Mouse (Mus musculus): ENCODE measurements around the gene Zfp872. TPM values are rescaled to one million over a fixed set of nuclear protein-coding genes. Genes with fewer than 3 reads are reported as not detected.

Zfp872 gene
- polyA plus RNA-seq (2015; fragmentation: Nextera tagmentation; extraction: Ambion mirVana): 0.07 TPM in 1 of 2 replicates, not detected in the other

DNA sequence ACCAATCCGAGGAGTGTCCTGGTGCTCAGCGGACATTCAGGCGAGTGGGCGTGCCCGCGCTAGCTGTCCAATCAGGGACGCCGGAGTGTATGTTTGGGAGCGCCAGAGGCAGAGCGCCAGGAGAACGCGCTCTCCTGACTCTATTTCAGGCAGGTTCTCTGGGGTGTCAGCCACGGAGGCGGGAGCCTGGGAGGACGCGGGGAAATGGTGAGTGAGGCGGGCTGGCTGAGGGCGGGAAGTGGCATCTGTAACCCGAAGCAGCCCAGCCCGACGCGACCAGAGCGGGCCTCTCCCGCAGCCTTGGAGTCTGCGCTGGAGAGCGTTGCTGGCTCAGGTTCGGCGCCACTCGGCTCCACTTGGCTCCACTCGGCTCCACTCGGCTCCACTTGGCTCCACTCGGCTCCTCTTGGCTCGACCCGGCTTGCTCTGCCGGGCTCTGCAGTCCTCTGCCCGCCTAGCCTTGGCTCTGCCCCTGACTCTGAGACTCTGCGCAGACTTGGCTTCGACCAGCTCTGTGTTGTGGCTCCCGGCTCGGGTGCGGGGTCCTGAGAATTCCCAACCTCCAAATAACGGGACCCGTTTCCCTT, at the start of gene Zfp872:
TSS of gene Zfp872 (plus strand) at position 66 of the 587 bp plus-strand sequence.

DNA sequence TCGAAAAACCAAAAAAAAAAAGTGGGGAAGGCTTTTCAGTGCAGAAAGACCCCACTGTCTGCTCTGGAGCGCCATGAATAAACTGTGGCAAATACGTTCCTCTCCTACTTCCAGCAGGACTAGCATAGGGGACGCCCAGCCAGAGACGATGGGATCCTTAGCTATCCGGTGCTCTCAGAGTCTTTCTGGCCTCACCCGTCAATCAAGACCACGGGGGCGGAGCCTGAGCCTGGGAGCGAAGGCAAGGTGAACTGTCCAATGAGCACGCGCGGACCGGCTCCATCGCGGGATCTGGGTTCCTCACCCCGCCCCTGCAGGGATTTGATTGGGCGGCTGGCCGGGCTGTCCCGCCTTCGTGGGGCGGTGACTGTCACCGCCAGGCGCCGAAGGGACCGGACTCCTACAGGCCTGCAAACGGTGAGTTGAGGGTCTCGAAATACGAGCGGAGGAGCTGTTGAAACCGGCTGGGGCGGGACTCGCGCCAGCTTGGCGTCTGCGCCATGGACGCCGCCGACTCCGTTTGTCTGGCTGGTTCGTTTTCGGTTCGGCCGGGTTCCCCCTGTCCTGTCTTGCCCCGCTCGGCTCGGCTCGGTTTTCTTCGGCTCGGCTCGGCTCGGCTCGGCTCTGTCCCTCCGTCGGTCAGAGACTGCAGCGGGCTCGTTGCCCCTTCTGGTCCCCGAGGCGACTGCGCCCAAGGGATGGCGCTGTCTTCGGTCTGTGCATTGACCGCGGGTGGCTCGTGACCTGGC, 31.2 kb upstream of the Zfp872 start, which contains the start of gene Pigyl:
TSS of gene Pigyl (plus strand) at position 350 of the 749 bp plus-strand sequence.

DNA sequence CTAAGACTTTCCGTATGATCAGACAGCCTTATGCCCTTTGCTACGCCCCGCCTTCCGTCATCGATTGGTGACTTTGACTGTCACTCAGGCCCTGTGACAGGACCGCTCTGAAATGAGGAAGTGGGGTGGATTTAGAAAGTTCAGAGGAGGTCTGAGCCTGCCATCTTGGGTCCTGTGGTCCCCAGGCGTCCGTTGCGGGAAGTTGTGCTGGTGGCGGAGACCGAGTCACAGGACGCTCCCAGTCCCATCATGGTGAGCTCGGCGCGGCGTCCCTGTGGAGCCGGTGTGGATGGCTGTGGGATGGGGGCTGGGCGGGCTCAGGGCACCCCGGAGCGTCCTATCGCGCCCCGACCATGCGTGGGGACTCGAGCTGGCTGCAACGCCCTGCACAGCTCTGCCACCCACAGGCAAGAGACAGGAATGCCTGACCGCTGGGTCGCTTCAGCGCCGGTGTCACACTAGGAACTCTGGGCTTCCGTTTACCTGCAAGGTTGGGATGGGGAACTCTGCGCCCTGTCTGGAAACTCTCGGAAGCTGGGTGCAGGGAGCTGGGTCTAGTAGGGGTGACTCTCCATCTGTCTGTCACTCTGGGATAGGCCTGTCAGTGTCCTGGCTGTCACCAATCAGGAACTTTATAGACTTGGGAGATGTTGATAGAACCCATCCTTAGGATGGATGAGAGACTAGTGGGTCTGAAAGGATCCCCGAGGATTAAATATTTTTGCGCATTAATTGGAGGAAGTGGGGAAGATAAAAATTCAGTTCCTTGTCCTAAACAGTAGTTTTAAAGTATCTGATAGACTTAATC, 37.9 kb downstream of the Zfp872 start, which contains the start of gene Zfp809:
TSS of gene Zfp809 (plus strand) at position 134 of the 808 bp plus-strand sequence.

Other genes starting within 250 kb of the Zfp872 start
- 2.3 and 2.8 TPM in 2 replicates for gene Swsap1, start 232.3 kb upstream of the Zfp872 start, polyA plus RNA-seq (2015; fragmentation: Nextera tagmentation; extraction: Ambion mirVana)
- gene Epor, start 224.6 kb upstream of the Zfp872 start, polyA plus RNA-seq (2015; fragmentation: Nextera tagmentation; extraction: Ambion mirVana): 121 and 135 TPM in 2 replicates
- 0.96 and 1.5 TPM in 2 replicates for gene Rgl3, start 198.6 kb upstream of the Zfp872 start, polyA plus RNA-seq (2015; fragmentation: Nextera tagmentation; extraction: Ambion mirVana)
- gene Ccdc151, start 185.5 kb upstream of the Zfp872 start, polyA plus RNA-seq (2015; fragmentation: Nextera tagmentation; extraction: Ambion mirVana): 0.06 and 0.17 TPM in 2 replicates
- gene Prkcsh, start 185.3 kb upstream of the Zfp872 start, polyA plus RNA-seq (2015; fragmentation: Nextera tagmentation; extraction: Ambion mirVana): 34.2 and 36.2 TPM in 2 replicates
- gene Elavl3, start 136.1 kb upstream of the Zfp872 start, polyA plus RNA-seq (2015; fragmentation: Nextera tagmentation; extraction: Ambion mirVana): not detected in 2 replicates
- not detected in 2 replicates for gene Gm49318, start 116.8 kb upstream of the Zfp872 start, polyA plus RNA-seq (2015; fragmentation: Nextera tagmentation; extraction: Ambion mirVana)
- 5.9 and 6.2 TPM in 2 replicates for gene Zfp653, start 116.7 kb upstream of the Zfp872 start, polyA plus RNA-seq (2015; fragmentation: Nextera tagmentation; extraction: Ambion mirVana)
- gene Ecsit, start 102.7 kb upstream of the Zfp872 start, polyA plus RNA-seq (2015; fragmentation: Nextera tagmentation; extraction: Ambion mirVana): 19.5 and 20.0 TPM in 2 replicates
- gene Cnn1, start 88.9 kb upstream of the Zfp872 start, polyA plus RNA-seq (2015; fragmentation: Nextera tagmentation; extraction: Ambion mirVana): 9.1 and 14.5 TPM in 2 replicates
- gene Elof1, start 70.9 kb upstream of the Zfp872 start, polyA plus RNA-seq (2015; fragmentation: Nextera tagmentation; extraction: Ambion mirVana): 117 and 126 TPM in 2 replicates
- gene Acp5, start 52.4 kb upstream of the Zfp872 start, polyA plus RNA-seq (2015; fragmentation: Nextera tagmentation; extraction: Ambion mirVana): 122 and 146 TPM in 2 replicates
- 55.6 and 55.8 TPM in 2 replicates for gene Pigyl, start 31.2 kb upstream of the Zfp872 start, polyA plus RNA-seq (2015; fragmentation: Nextera tagmentation; extraction: Ambion mirVana)
- gene Zfp809, start 37.6 kb downstream of the Zfp872 start, polyA plus RNA-seq (2015; fragmentation: Nextera tagmentation; extraction: Ambion mirVana): 9.9 and 12.4 TPM in 2 replicates
- 1.9 TPM in 2 replicates for gene Zfp599, start 71.8 kb downstream of the Zfp872 start, polyA plus RNA-seq (2015; fragmentation: Nextera tagmentation; extraction: Ambion mirVana)
- gene Zfp810, start 119.6 kb downstream of the Zfp872 start, polyA plus RNA-seq (2015; fragmentation: Nextera tagmentation; extraction: Ambion mirVana): 4.8 and 6.1 TPM in 2 replicates
- gene Anln, start 201.1 kb downstream of the Zfp872 start, polyA plus RNA-seq (2015; fragmentation: Nextera tagmentation; extraction: Ambion mirVana): 19.8 and 20.3 TPM in 2 replicates
- 5.4 and 5.8 TPM in 2 replicates for gene 9530077C05Rik, start 223.4 kb downstream of the Zfp872 start, polyA plus RNA-seq (2015; fragmentation: Nextera tagmentation; extraction: Ambion mirVana)

All from spleen, postnatal 0 days (tissue).